Mouse (Mus musculus) left cerebral cortex, postnatal 4 days (tissue): ENCODE measurements at regions not wholly inside any gene's neighbourhood (a gene's known extent, or its start where the extent isn't known, plus 50 kb on each side); places are given as distances from the start of the nearest gene placed in this dataset.
A peak's percentile ranks its signal among the peaks of the same experiment; 100 is the strongest.

Experiments used
- DNase-seq: peaks from one replicate; pipeline ENCODE4 v3.0.0-alpha.2; 2022
- intact Hi-C: fragments of 180-260 bp; cut with DNase I; formaldehyde crosslinking; loops from one replicate; pipeline ENCODE4 v1.15.1; 2025

DNA sequence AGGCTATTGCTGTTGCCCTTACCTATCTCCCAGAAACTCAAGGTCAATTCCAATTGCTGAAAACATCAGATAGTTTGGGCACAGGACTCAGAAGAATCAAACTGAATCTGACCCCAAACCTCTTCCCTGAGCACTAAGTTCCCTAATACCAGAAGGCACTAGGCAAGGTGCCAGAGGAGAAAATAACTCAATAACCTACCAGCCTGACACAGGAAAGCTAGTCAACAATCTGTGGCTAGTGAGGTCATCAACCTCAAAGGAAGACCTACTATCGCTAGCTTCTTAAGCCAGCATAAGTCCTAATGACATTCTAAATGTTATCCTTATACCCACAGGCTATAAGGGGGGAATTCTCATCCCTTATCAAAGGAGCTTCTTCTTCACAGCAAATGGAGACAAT lies 491.2 kb downstream of the Kctd12 start:
- no peak for DNase-seq
- intact Hi-C loops: no loop called here

DNA sequence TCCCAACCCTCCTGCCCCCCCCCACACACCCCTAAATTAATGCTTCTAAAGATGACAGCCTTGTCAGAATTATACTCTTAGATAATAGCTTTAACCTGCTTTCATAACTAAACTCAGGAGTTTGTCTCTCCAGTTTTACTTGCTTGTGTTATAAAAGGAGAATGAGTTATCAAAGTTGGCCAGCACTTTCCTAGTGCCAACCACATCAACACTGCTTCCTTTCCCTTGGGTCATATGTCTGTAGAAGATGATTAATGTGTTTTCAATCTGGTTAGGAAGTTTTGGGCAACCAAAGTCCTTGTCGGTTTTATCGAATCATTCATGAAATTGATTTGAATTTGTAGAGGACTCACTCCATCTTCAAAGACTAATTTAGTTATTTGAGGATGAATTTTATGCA lies 505.3 kb downstream of the Kctd12 start:
- intact Hi-C loops: no loop called here
- DNase-seq: no peak

DNA sequence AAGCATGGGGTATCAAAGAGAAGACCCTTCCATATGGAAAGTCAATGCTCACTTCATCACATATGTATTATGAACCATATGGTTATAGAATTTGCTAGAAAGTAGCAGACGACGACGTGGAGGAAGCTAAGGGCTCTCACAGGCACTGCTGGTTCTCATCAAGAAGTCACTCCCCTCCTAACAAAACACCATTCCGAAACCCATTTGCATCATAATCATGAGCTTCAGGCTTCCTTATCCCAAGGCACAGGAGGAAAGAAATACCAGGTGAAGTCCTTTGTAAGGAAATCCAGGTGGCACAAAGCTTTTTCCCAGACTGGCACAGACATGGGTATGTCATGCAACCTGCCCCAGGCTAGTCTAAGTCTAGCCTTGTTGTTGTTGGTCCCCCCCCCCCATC lies 513.1 kb downstream of the Kctd12 start:
- DNase-seq: no peak
- intact Hi-C loops: no loop called here

DNA sequence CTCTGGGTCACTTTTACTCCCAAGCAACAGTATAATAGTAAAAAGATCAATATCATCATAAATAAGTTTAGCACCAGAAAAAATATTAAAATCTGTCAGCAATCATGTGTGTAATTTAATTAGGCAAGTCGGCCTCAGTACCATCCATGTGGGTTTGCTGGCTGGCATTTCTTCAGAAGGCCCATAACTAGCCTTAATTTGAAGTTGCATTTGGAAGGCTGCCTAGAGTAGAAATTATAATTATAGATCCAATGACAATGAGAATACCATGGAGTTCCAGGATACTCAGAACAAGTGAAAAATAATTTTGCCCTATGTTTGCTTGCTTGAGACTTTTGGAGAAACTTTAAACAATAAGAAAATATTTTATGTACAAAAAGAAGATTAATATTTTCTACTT lies 521.4 kb downstream of the Kctd12 start:
- no peak for DNase-seq
- intact Hi-C loops: no loop called here

DNA sequence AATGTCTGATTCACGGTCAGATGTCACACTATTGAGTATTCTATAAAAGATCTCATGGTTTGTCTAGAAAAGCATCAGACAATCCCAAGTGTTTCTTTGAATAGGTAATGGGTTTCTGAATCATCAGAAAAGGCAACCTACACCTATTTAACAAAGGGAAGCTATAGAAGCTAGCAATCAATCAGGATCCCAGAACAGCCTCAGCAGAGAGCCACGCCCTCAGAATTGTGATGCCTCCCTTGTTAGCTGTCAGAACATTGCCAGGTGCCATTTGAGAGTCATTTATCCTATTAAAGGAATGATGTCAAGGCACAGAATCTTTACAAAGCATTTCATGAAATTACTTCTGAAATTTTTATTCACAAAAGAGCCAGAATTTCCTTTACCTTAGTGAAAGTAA lies 542.7 kb downstream of the Kctd12 start:
- intact Hi-C loops: no loop called here

DNA sequence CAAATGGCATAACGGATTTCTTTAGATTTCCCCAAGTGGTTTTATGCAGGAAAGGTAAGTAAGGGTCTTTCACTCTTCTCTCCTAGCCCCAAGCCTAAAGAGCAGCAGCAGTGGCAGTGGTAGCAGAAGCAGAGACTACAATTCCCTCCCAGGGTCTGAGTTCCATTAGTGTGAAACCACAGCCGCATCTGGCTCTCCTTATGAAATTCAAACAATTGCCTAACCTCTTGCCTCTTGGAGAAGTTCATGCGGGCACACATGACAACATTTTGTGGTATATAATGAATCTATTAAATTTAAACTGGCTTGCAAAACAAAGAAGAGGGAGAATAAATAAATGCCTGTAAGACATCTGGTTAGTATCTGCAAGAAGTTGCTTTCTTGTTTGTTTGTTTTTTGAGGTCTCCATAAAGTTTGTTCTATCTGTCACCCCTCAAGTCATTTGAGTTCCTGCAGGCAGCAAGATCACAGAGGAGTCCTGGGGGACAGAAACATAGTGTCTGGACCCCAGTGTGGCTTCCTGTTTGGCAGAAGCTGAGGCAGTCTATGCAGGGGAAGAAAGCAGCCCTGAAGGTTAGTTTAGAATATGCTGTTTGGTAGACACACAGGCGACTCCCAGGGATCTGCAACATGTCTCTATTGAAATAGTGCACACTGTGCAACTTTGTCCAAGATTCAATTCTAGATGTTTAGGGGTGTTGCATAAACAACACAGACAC lies 578.9 kb downstream of the Kctd12 start:
- intact Hi-C loops: no loop called here
- DNase-seq: no peak

More for the DNA sequence above, 542.7 kb downstream of the Kctd12 start:
- no peak for DNase-seq

DNA sequence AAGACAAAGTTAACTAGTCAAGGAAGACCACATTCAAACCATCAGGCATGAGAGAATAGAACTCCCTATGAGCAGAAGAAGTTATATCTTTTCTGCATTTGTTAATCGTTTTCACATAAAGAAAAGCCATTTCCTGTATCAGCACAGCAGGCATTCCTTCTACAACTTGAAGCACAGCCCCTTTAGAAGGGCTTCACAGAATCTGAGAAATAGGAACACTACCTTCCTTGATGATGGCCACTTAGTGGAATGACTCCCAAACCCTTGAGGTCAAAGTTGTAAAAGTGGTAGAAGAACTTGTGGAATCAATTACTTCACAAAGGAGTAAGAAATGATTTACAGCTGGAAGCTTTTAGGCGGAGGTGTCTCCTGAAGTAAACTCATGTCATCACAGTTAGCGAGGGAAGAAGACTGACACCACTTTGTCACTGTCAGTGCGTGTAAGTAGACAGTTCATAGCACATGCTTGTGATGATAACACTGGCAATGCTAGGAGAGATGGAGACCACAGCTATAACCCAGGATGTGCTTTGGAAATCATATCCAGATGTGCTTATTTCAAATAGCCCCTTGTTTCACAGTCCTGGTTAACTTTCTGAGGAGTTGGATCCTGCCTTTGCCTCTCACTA lies 580.3 kb downstream of the Kctd12 start:
- DNase-seq: no peak
- intact Hi-C loops: no loop called here

DNA sequence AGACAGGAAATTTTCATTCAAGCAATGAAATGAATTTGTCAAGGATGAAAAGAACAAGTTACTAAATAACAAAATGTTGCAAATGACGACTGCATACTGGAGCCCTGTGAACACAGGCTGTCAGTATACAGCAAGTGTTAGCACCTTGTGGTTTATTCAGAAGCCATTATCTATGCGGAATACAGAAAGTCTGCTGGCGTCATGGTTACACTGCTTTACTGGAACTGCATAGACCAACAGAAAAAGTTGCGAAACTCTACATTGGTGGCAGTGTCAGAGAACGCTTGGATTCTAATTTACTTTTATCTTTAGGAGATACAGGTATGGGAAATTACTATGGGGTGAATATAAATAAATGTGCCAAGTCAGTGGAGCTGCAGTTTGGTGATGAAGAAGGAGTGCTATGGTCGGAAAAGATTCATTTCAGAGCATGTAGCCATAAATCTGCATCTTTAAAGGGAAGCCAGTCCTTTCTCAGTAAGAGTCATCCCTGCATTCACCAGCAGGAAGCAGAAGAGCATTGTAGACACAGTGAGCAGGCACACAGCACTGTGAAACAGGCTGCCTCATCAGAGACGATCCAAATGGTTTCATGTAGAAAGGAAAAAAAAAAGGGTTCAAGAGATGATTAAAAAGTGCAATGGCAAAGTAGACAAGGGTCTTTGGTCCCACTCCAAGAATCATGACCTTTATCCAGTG lies 586.3 kb downstream of the Kctd12 start:
- DNase-seq: no peak
- intact Hi-C loops: loop anchor here (5.0 kb wide), 1 partner anchor 586 kb away; the partner anchor contains the start of gene Kctd12

DNA sequence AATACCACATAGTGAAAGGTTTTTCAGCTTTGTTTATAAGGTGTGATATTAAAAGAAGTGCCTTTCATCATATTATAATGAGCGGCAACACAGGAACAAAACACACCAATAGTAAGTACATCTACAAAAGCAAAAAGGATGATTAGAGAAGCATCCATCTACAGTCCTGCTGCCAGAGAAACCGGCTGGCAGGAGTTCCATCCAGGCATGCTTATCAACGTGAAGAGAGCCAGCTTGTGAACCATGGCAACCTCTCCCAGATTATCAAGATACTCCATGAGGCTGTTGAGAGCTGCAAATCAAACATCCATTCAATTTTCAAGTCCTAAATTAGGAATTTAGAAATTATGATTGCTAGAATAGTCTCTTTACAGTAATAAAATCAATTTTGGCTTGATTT lies 590.1 kb downstream of the Kctd12 start:
- DNase-seq: peak; percentile 4
- intact Hi-C loops: no loop called here

DNA sequence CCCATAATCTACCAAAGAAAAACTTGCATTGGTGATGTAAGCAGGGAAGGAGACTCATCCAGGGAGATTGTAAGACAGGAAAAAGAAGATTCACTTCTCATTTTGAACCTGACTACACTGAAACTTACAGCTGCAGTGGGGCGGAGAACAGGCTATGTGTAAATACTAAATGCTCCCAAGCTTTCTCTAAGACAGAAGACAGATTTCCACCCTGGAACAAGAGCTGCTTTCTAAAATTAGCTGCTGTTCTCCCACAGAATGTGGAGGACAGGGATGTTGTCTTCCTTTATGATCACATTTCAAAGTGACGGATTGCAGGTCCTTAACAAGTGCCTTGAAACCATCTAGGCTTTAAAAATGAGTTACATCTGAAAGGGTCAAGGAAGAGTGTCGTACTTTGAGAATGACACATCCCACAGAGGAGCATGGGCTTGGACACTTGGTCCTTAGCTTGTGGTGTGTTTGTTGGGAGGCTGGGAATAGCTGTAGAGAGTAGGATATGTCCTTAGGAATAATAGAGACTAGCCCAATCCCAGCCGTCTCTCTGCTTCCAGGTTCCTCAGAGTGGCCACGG lies 609.4 kb downstream of the Kctd12 start:
- DNase-seq: no peak
- intact Hi-C loops: no loop called here

DNA sequence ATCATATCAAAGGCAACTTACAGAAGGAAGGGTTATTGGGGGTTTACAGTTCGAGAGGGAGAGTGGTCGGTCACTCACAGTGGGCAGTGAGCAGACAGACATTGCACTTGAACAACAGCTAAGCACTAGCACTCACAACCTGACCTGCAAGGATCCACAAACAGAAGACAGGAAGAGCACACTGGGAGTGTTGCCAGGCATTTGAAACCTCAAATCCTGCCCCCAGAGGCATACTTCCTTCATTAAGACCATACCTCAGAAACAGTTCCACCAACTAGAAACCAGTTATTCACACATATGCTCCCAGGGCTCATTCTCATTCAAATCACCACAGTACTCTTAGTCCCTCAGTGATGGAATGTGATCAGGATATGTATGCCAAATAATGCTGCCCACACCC lies 620.8 kb downstream of the Kctd12 start:
- intact Hi-C loops: loop anchor here (5.0 kb wide), 1 partner anchor 44 kb away; no protein-coding TSS in a partner anchor
- DNase-seq: no peak

DNA sequence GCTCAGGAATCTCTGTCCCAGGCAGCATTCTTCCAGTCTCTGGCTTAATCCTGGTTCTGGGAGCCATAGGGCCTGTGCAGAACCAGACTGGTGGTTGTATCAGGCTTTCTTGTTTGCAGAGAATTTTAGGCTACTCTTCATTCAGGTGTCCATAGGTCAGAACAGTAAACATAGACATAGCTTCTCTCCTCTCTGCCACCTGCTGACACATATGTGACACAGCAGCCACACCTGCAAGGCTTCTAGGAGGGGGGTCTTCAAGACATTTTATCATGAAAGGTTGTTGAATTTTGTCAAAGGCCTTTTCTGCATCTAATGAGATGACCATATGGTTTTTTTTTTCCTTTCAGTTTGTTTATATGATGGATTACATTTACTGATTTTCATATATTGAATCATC lies 599.7 kb downstream of the Lmo7 start:
- intact Hi-C loops: no loop called here
- DNase-seq: no peak

DNA sequence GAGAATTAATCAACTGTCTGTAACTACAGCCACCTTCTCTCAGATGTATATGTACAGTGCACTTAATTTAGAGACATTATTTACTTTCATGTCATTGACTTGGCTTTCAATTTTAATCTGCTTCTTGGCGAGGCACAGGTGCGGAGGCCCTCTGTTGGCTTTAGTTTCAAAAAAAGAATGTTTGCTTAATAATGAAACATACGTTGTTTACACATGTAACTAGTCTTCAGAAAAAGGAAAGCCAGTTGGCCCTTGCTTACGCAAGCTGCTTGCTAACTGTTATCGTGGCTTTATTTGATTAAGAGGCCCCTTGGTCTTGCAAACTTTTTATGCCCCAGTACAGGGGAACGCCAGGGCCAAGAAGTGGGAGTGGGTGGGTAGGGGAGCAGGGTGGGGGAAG lies 576.6 kb downstream of the Lmo7 start:
- intact Hi-C loops: no loop called here
- no peak for DNase-seq

DNA sequence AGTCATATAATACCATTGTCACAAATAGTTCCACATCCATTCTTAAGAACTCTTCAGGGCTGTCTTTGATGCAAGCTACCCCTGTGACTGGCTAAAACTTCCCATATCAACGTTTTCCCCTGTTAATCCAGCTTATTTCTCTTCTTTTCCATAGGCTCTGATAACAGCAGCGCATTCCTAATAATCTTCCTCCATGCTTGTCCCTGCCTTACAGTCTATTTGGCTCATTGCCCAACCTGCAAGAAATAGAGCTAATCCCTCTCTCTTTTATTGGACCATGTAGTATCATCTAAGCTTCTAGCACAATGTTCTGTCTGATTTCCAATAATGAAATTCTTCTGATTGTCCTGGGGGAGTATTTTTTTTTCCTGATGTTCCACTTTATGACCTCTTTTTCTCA lies 573.1 kb downstream of the Lmo7 start:
- intact Hi-C loops: no loop called here
- DNase-seq: no peak

DNA sequence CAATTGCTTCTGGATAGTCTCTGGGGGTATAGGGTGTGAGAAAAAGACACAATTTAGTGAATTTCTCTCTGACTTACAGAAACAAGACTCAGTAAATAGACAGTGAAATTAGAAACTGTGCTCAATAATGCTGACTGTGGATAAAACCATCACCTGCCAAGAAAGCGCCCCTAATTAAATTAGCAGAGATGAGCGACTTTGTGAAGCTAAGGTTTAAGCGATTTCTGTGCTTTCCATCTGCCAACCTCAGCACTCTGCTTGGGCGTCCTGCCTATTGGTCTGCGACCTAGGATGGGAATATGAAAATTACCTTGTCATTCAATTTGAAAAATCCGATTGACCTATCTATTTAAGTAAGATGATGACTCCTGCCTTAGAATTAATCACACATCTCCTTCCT lies 570.5 kb downstream of the Lmo7 start:
- intact Hi-C loops: no loop called here

DNA sequence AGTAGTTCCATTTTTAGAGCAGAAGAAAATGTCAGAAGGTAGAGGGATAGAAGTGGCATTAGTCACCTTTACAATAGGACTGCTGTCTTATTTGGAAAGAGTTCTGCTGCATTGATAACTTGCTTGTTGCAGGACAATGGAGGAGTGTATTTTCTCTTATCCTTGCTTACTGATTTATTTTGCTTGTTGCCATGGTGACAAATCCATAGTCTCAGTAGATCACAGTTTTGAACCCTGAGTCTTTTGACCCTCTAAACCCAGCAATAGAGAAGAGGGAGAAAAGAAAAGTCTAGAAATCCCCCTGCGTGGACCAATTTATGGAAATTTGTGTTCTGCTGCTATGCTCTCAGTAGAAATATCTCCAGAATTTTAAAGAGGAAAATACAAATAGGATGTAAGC lies 561.6 kb downstream of the Lmo7 start:
- no peak for DNase-seq
- intact Hi-C loops: no loop called here

More for the DNA sequence above, 570.5 kb downstream of the Lmo7 start:
- DNase-seq: peak; percentile 28

DNA sequence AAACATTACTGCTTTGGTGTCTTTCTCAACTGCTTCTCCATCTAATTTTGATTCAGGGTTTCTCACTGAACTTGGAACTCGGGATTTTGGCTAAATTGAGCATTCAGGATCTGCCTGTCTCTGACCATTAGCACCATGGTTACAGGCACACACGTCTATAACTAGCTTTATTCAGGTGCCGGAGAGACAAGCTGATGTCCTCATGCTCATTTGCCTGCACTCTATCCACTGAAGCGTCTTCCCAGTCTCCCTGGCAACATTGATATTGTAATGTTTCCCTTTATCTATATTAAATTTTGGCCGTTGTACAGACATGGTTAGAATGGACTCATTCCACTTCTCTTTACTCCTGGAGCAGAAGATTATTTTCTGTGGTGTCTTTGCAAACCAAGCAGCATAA lies 520.3 kb downstream of the Lmo7 start:
- intact Hi-C loops: no loop called here

DNA sequence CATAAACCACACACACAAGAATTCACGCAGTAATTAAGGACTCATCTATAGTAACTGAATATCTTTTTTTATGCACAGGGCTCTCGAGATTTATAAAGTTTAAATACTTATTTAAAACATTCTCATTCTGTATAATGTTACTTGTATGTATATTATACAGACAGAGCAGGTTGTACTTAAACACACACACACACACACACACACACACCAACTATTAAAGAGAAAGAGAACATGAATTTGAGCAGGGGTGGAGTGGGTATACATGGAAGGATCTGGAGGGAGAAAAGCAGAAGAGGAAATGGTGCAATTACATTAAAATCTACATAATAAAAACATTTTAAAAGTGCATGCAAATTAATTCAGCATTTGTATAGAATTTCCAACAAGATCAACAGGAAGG lies 518.8 kb downstream of the Lmo7 start:
- intact Hi-C loops: no loop called here
- DNase-seq: no peak

More for the DNA sequence above, 520.3 kb downstream of the Lmo7 start:
- DNase-seq: no peak

DNA sequence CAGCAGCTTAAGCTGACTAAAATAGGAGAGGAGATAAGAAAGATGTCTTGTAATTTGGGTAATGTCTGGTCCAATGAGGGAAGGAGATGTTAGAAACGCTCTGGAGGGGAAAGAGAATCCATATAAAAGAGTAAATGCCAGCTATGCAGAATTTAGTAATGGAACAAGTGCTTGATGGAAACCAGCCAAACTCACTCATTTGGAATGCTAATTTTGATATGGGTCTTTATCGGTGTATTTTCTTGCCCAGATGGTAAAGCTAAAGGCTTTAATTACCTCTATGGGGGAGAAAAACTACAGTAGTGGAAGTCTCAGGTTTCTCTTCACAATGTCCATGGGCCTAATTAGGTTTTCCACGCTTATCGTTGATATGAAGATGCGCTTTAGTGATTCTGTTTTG lies 518.3 kb downstream of the Lmo7 start:
- intact Hi-C loops: no loop called here
- no peak for DNase-seq

DNA sequence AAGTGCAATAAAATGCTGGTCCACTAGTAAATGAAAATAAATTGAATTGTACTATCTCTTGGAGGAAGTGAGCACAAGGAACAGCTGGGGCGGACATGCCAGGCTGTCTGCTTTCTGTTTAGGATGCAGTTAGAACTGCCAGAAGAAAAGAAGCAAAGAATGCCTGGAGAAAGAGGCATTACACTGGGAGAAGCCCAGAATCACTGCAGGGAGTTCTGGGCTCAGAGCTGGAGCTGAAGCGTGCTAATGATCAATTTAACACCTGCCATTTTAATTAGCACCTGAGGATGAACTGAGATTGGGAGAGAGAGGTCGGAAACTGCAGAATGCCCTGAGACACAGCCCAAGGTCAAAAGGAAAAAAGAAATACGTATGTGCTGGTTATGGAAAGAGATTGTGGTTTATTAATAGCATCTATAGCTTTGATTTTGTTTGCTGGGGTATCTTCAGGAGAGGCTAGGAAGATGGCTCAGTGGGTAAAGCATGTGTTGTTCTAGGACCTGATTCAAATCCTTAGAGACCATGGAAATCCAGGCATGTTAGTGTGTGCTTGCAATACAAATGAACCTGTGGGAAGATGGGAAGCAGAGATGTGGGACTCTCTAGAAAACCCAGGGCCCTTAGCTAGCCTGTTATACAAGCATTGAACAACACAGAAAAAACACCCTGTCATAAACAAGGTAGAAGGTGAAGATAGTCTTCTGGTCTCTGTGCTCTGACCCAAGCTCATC lies 514.2 kb downstream of the Lmo7 start:
- intact Hi-C loops: no loop called here
- DNase-seq: peak; percentile 1
